In the genomic region with DNA sequence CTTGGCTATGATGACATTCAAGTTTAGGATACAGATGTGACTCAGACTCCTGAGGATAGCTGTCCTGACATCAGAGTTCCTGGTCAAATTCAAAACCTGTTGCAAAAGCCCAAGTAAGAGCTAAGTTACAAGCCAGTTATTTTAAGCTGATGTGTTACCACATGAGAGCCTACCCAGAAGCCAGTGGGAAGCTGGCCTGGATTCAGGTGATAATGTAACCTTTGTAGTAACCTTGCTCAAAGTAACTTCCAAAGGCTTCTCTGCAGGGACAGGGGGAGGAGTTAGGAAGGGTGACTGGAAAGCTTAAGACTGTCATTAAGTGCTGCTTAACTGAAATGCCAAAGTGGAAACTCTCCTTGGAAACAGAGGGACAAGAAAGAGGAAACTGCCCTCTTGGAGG, we compare ENCODE assay signal across 17 mouse cellular contexts.
DNase-seq lines count a peak whose midpoint lies in the region; ATAC-seq lines count a peak whose summit lies in the region.
"Had no signal": no experiment of that assay in that cellular context is flagged by ENCODE, and none has a peak within 500 bp of the region (broad histone marks: within the 10 kb centered on the region; RNA-seq: fewer than 3 reads in every experiment).

No protein-coding gene starts in this region.

- H3K4me1 ChIP-seq in lung, embryonic 16.5 days (replicated peaks; ENCODE audit: control insufficient read depth, insufficient read depth, low read length), result peaks cover 9% of the 10 kb centered on the region
- H3K4me1 ChIP-seq in hindbrain, embryonic 14.5 days (replicated peaks; ENCODE audit: control insufficient read depth, insufficient read depth, low read length), result no peaks in the 10 kb centered on the region
- H3K4me1 ChIP-seq in midbrain, embryonic 13.5 days (replicated peaks), result 0 out of 2 replicates have a peak, but pooled peaks cover 3% of the 10 kb centered on the region
- H3K4me1 ChIP-seq: hindbrain, embryonic 10.5 days had no signal

- no peak overlapping the region for H3K9ac ChIP-seq in lung, embryonic 16.5 days (ENCODE audit: low read length)
- H3K9ac ChIP-seq in hindbrain, embryonic 14.5 days, result no peak overlapping the region
- no peak overlapping the region for H3K9ac ChIP-seq in midbrain, embryonic 13.5 days (replicated peaks)
- H3K9ac ChIP-seq: liver, embryonic 15.5 days had no signal

- no peak overlapping the region for H3K4me3 ChIP-seq in lung, embryonic 16.5 days (ENCODE audit: low read length)
- H3K4me3 ChIP-seq in hindbrain, embryonic 14.5 days (replicated peaks; ENCODE audit: low read length), result no peak overlapping the region
- H3K4me3 ChIP-seq in midbrain, embryonic 13.5 days (replicated peaks), result no peak overlapping the region
- H3K4me3 ChIP-seq: hindbrain, embryonic 10.5 days; liver, embryonic 15.5 days; myocyte had no signal

- peak; percentile 51 for ATAC-seq in lung, embryonic 16.5 days (ENCODE audit: low read depth)
- ATAC-seq in hindbrain, embryonic 14.5 days (ENCODE audit: low FRiP score), result no peak
- no peak for ATAC-seq in midbrain, embryonic 13.5 days
- ATAC-seq: CD4-positive, CD25-positive, alpha-beta regulatory T cell, adult 4 months; intestine, embryonic 16.5 days had no signal

- H3K27me3 ChIP-seq in lung, embryonic 16.5 days (ENCODE audit: control insufficient read depth, insufficient read depth, low read depth, low read length), result no peaks in the 10 kb centered on the region
- no peaks in the 10 kb centered on the region for H3K27me3 ChIP-seq in hindbrain, embryonic 14.5 days (ENCODE audit: control insufficient read depth, insufficient read depth, low read length)
- no peaks in the 10 kb centered on the region for H3K27me3 ChIP-seq in midbrain, embryonic 13.5 days
- H3K27me3 ChIP-seq: liver, embryonic 15.5 days had no signal

- H3K4me2 ChIP-seq in lung, embryonic 16.5 days (ENCODE audit: low read depth, low read length), result no peak overlapping the region
- no peak overlapping the region for H3K4me2 ChIP-seq in hindbrain, embryonic 14.5 days (replicated peaks)
- no peak overlapping the region for H3K4me2 ChIP-seq in midbrain, embryonic 13.5 days (replicated peaks)
- H3K4me2 ChIP-seq: liver, embryonic 15.5 days had no signal

- no peaks in the 10 kb centered on the region for H3K36me3 ChIP-seq in lung, embryonic 16.5 days (ENCODE audit: control insufficient read depth, insufficient read depth, low read length)
- no peaks in the 10 kb centered on the region for H3K36me3 ChIP-seq in hindbrain, embryonic 14.5 days (replicated peaks; ENCODE audit: control insufficient read depth, insufficient read depth)
- H3K36me3 ChIP-seq in midbrain, embryonic 13.5 days, result 0 out of 2 replicates have a peak, but pooled peaks cover 8% of the 10 kb centered on the region
- H3K36me3 ChIP-seq: liver, embryonic 15.5 days had no signal

- no peak overlapping the region for H3K27ac ChIP-seq in lung, embryonic 16.5 days (ENCODE audit: low read length)
- H3K27ac ChIP-seq in hindbrain, embryonic 14.5 days, result no peak overlapping the region
- H3K27ac ChIP-seq in midbrain, embryonic 13.5 days, result no peak overlapping the region
- H3K27ac ChIP-seq: hindbrain, embryonic 10.5 days; liver, embryonic 15.5 days; stomach, postnatal 0 days had no signal

- DNase-seq in kidney, adult 11 months, result peak; percentile 56
- DNase-seq in kidney, postnatal 10 days, result no peak
- peak; percentile 46 for DNase-seq in ZHBTc4 (ENCODE audit: low read depth, low spot score)
- DNase-seq in heart, adult 9 months (ENCODE audit: low spot score in 2 of 2), result peak; percentile 53 to 73
- DNase-seq in hindbrain, embryonic 14.5 days (ENCODE audit: low spot score), result no peak
- DNase-seq in layer of hippocampus, adult 11-12 months (ENCODE audit: low spot score), result no peak
- DNase-seq: adrenal gland, adult 2 months; layer of hippocampus, adult 9-11 months; thymus, postnatal 4 days had no signal

- no peaks in the 10 kb centered on the region for H3K9me3 ChIP-seq in lung, embryonic 16.5 days (ENCODE audit: control insufficient read depth, low read length)
- no peaks in the 10 kb centered on the region for H3K9me3 ChIP-seq in hindbrain, embryonic 14.5 days (ENCODE audit: control insufficient read depth, low read length)
- no peaks in the 10 kb centered on the region for H3K9me3 ChIP-seq in midbrain, embryonic 13.5 days
- H3K9me3 ChIP-seq: hindbrain, embryonic 10.5 days; liver, embryonic 15.5 days had no signal

Comparison
In these comparisons a context has a peak if more than half of its experiments do, and no peak if none do; other contexts are left out.
1. DNase-seq: peak in kidney, adult 11 months (single experiment), ZHBTc4 (single experiment) and heart, adult 9 months (2 of 2); none in kidney, postnatal 10 days (single experiment), hindbrain, embryonic 14.5 days (single experiment) and layer of hippocampus, adult 11-12 months (single experiment).